Mouse (Mus musculus) spleen, postnatal 14 days (tissue): Measurements from ENCODE around the gene Ola1.

Source experiments
- DNase-seq, 2 experiments: peaks; one replicate each; pipeline ENCODE4 v3.0.0; 2021 to 2022; ENCODE audit warnings: low spot score in 2 of 2

Gene Ola1

GRCm38 (mm10) chr2:73066307-73067167 lies 152.2 kb downstream of the Ola1 start:
- no peak for DNase-seq

GRCm38 (mm10) chr2:73063911-73064619 lies 154.7 kb downstream of the Ola1 start:
- DNase-seq = no peak

GRCm38 (mm10) chr2:73060259-73060585 lies 158.5 kb downstream of the Ola1 start:
- no peak for DNase-seq

- DNase-seq = peak in 1 of 2 experiments; percentile 39
These were observed 159.0 kb downstream of the Ola1 start for GRCm38 (mm10) chr2:73059550-73060258.

GRCm38 (mm10) chr2:73058344-73058743 lies 160.4 kb downstream of the Ola1 start:
- no peak for DNase-seq

- DNase-seq = no peak
These were observed 161.1 kb downstream of the Ola1 start for GRCm38 (mm10) chr2:73057589-73057988.

GRCm38 (mm10) chr2:73056090-73056956 lies 162.4 kb downstream of the Ola1 start:
- no peak for DNase-seq

GRCm38 (mm10) chr2:73053791-73054490 lies 164.8 kb downstream of the Ola1 start:
- peak; percentile 33 to 55 for DNase-seq

GRCm38 (mm10) chr2:73050401-73050800 lies 168.3 kb downstream of the Ola1 start:
- no peak for DNase-seq

- DNase-seq = no peak
These were observed 168.7 kb downstream of the Ola1 start for GRCm38 (mm10) chr2:73049977-73050376.

- no peak for DNase-seq
These were observed 169.6 kb downstream of the Ola1 start for GRCm38 (mm10) chr2:73049001-73049684.

GRCm38 (mm10) chr2:73047061-73047741 lies 171.5 kb downstream of the Ola1 start:
- DNase-seq = no peak

- DNase-seq = no peak
These were observed 172.1 kb downstream of the Ola1 start for GRCm38 (mm10) chr2:73046576-73046975.

GRCm38 (mm10) chr2:73045505-73045904 lies 173.2 kb downstream of the Ola1 start:
- no peak for DNase-seq
